Mouse (Mus musculus) megakaryocyte, embryonic 14.5 days (primary cell): Measurements from ENCODE around the gene Plcb4.

Experiments
- FLI1 ChIP-seq: IDR thresholded peaks from 2 replicates; pipeline ENCODE4 v1.6.1; 2012; ENCODE audit warnings: low read length, inconsistent platforms, mixed read lengths
- GATA1 ChIP-seq: IDR thresholded peaks from 3 replicates; pipeline ENCODE4 v1.6.1; 2012; ENCODE audit warnings: mixed read lengths, low read length, inconsistent platforms, borderline replicate concordance

GRCm38 (mm10) chr2:135879356-135879755, 220.5 kb downstream of the Plcb4 start:
- TF ChIP-seq FLI1 (no peak), GATA1 (no peak)
